Mouse (Mus musculus): ENCODE data around the gene Dhtkd1.
"Not testable (repeated sequence)": the region's sequence is repeated elsewhere in the genome, so short reads cannot be mapped to it uniquely, and the experiment has no call there.

Dhtkd1 gene

GRCm38 (mm10) chr2:5942416-5943032, at the start of gene Dhtkd1:
Dhtkd1 (minus strand) TSS chr2:5942792.
- no peak for DNase-seq (ENCODE audit: low read depth, low spot score)

GRCm38 (mm10) chr2:5977532-5977931, 34.9 kb upstream of the Dhtkd1 start:
- DNase-seq (ENCODE audit: low read depth, low spot score): no peak

GRCm38 (mm10) chr2:5970629-5971028, 28.0 kb upstream of the Dhtkd1 start:
- not testable (repeated sequence) for DNase-seq (ENCODE audit: low read depth, low spot score)

- DNase-seq (ENCODE audit: low read depth, low spot score): no peak
Measured at GRCm38 (mm10) chr2:5965972-5966371, 23.4 kb upstream of the Dhtkd1 start.

- not testable (repeated sequence) for DNase-seq (ENCODE audit: low read depth, low spot score)
Measured at GRCm38 (mm10) chr2:5963729-5964128, 21.1 kb upstream of the Dhtkd1 start.

- DNase-seq (ENCODE audit: low read depth, low spot score): no peak
Measured at GRCm38 (mm10) chr2:5962265-5962664, 19.7 kb upstream of the Dhtkd1 start.

GRCm38 (mm10) chr2:5957705-5958104, 15.1 kb upstream of the Dhtkd1 start:
- no peak for DNase-seq (ENCODE audit: low read depth, low spot score)

GRCm38 (mm10) chr2:5951621-5952211, 9.1 kb upstream of the Dhtkd1 start:
- DNase-seq (ENCODE audit: low read depth, low spot score): no peak

- peak; percentile 92 for DNase-seq (ENCODE audit: low read depth, low spot score)
Measured at GRCm38 (mm10) chr2:5950766-5951595, 8.4 kb upstream of the Dhtkd1 start, which contains the start of gene Upf2. Upf2 (plus strand) TSS chr2:5951469.

GRCm38 (mm10) chr2:5950305-5950704, 7.7 kb upstream of the Dhtkd1 start:
- DNase-seq (ENCODE audit: low read depth, low spot score): no peak

- not testable (repeated sequence) for DNase-seq (ENCODE audit: low read depth, low spot score)
Measured at GRCm38 (mm10) chr2:5949821-5950220, 7.2 kb upstream of the Dhtkd1 start.

- DNase-seq (ENCODE audit: low read depth, low spot score): no peak
Measured at GRCm38 (mm10) chr2:5948964-5949363, 6.4 kb upstream of the Dhtkd1 start.

GRCm38 (mm10) chr2:5946876-5947275, 4.3 kb upstream of the Dhtkd1 start:
- DNase-seq (ENCODE audit: low read depth, low spot score): no peak

GRCm38 (mm10) chr2:5945629-5946028, 3.0 kb upstream of the Dhtkd1 start:
- DNase-seq (ENCODE audit: low read depth, low spot score): no peak

GRCm38 (mm10) chr2:5943071-5943470, 479 bp upstream of the Dhtkd1 start:
- DNase-seq (ENCODE audit: low read depth, low spot score): no peak

GRCm38 (mm10) chr2:5941861-5942415, 654 bp downstream of the Dhtkd1 start:
- no peak for DNase-seq (ENCODE audit: low read depth, low spot score)

- no peak for DNase-seq (ENCODE audit: low read depth, low spot score)
Measured at GRCm38 (mm10) chr2:5940936-5941335, 1.7 kb downstream of the Dhtkd1 start.

GRCm38 (mm10) chr2:5939911-5940310, 2.7 kb downstream of the Dhtkd1 start:
- no peak for DNase-seq (ENCODE audit: low read depth, low spot score)

GRCm38 (mm10) chr2:5939319-5939718, 3.3 kb downstream of the Dhtkd1 start:
- DNase-seq (ENCODE audit: low read depth, low spot score): no peak

GRCm38 (mm10) chr2:5936550-5936949, 6.0 kb downstream of the Dhtkd1 start:
- DNase-seq (ENCODE audit: low read depth, low spot score): no peak

GRCm38 (mm10) chr2:5936068-5936467, 6.5 kb downstream of the Dhtkd1 start:
- no peak for DNase-seq (ENCODE audit: low read depth, low spot score)

- no peak for DNase-seq (ENCODE audit: low read depth, low spot score)
Measured at GRCm38 (mm10) chr2:5934936-5935335, 7.7 kb downstream of the Dhtkd1 start.

Measured in WW6 (cell line).